11 mouse cellular contexts compared by ENCODE assay signal in the genomic region with DNA sequence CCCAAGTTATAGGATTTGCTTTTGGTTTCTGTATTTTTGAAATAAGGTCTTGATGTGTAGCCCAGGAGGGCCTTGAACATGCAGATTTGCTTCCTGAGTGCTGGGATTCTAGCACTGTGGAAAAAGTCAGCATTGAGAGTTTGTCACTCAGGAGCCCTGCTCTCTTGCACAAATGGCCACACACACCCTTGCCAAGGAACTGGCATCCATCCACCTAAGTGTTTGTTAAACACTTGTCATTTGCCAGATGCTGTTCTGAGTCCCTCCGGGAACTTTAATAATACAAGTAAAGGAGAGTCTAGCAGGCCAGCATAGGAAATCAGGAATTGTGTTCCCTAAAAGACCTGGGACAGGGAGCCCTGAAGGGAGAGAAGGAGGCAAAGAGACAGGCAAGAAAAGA. TPM values are rescaled to one million over a fixed set of nuclear protein-coding genes. Genes with fewer than 3 reads are reported as not detected.
DNase-seq lines count a peak whose midpoint lies in the region; ATAC-seq and TF ChIP-seq lines count a peak whose summit lies in the region.
"Had no signal": no experiment of that assay in that cellular context is flagged by ENCODE, and none has a peak within 500 bp of the region (broad histone marks: within the 10 kb centered on the region; RNA-seq: fewer than 3 reads in every experiment).

No protein-coding gene starts in this region.

- no peak overlapping the region for H3K9ac ChIP-seq in hindbrain, postnatal 0 days (replicated peaks; ENCODE audit: low read length)
- H3K9ac ChIP-seq in hindbrain, embryonic 14.5 days, result no peak overlapping the region
- no peak overlapping the region for H3K9ac ChIP-seq in embryonic facial prominence, embryonic 12.5 days
- 0 out of 2 replicates have a peak overlapping the region, but pooled peaks have one; percentile 74 for H3K9ac ChIP-seq in limb, embryonic 14.5 days (ENCODE audit: low read depth, low read length, severe bottlenecking)

- 40% methylated on average over 1 of the region's 1 CpGs for WGBS in hindbrain, postnatal 0 days
- 75% methylated on average over 1 of the region's 1 CpGs for WGBS in hindbrain, embryonic 14.5 days
- WGBS in embryonic facial prominence, embryonic 12.5 days, result 74% methylated on average over 1 of the region's 1 CpGs
- 72% methylated on average over 1 of the region's 1 CpGs for WGBS in limb, embryonic 14.5 days

- H3K4me2 ChIP-seq in hindbrain, postnatal 0 days (ENCODE audit: low read depth, low read length), result no peak overlapping the region
- no peak overlapping the region for H3K4me2 ChIP-seq in hindbrain, embryonic 14.5 days (replicated peaks)
- H3K4me2 ChIP-seq in embryonic facial prominence, embryonic 12.5 days (replicated peaks), result no peak overlapping the region
- no peak overlapping the region for H3K4me2 ChIP-seq in limb, embryonic 14.5 days (replicated peaks; ENCODE audit: low read depth, low read length, severe bottlenecking)

- ATAC-seq in hindbrain, postnatal 0 days, result no peak
- no peak for ATAC-seq in hindbrain, embryonic 14.5 days (ENCODE audit: low FRiP score)
- ATAC-seq in embryonic facial prominence, embryonic 12.5 days (ENCODE audit: insufficient number of reproducible peaks, insufficient read depth, low FRiP score, low TSS enrichment), result no peak
- no peak for ATAC-seq in limb, embryonic 14.5 days (ENCODE audit: low FRiP score, low read depth)

- peaks cover 13% of the 10 kb centered on the region for H3K4me1 ChIP-seq in hindbrain, postnatal 0 days (ENCODE audit: insufficient read depth, low read length)
- H3K4me1 ChIP-seq in hindbrain, embryonic 14.5 days (replicated peaks; ENCODE audit: control insufficient read depth, insufficient read depth, low read length), result peaks cover 14% of the 10 kb centered on the region
- peaks cover 23% of the 10 kb centered on the region for H3K4me1 ChIP-seq in embryonic facial prominence, embryonic 12.5 days
- H3K4me1 ChIP-seq in limb, embryonic 14.5 days (ENCODE audit: control insufficient read depth, insufficient read depth, low read length), result peaks cover 16% of the 10 kb centered on the region

- no peaks in the 10 kb centered on the region for H3K27me3 ChIP-seq in hindbrain, postnatal 0 days (ENCODE audit: insufficient read depth, low read length)
- H3K27me3 ChIP-seq in hindbrain, embryonic 14.5 days (ENCODE audit: control insufficient read depth, insufficient read depth, low read length), result no peaks in the 10 kb centered on the region
- no peaks in the 10 kb centered on the region for H3K27me3 ChIP-seq in embryonic facial prominence, embryonic 12.5 days
- no peaks in the 10 kb centered on the region for H3K27me3 ChIP-seq in limb, embryonic 14.5 days (ENCODE audit: control insufficient read depth, insufficient read depth, low read length)

- no peak overlapping the region for H3K27ac ChIP-seq in hindbrain, postnatal 0 days
- no peak overlapping the region for H3K27ac ChIP-seq in hindbrain, embryonic 14.5 days
- H3K27ac ChIP-seq in embryonic facial prominence, embryonic 12.5 days, result 0 out of 2 replicates have a peak overlapping the region, but pooled peaks have one; percentile 5
- H3K27ac ChIP-seq in limb, embryonic 14.5 days (replicated peaks; ENCODE audit: low read depth, low read length), result no peak overlapping the region

- no peaks in the 10 kb centered on the region; the same call in 1 of the 2 replicates for H3K36me3 ChIP-seq in hindbrain, postnatal 0 days (ENCODE audit: insufficient read depth, low read length)
- no peaks in the 10 kb centered on the region; the same call in 1 of the 2 replicates for H3K36me3 ChIP-seq in hindbrain, embryonic 14.5 days (replicated peaks; ENCODE audit: control insufficient read depth, insufficient read depth)
- H3K36me3 ChIP-seq in embryonic facial prominence, embryonic 12.5 days, result peaks cover 18% of the 10 kb centered on the region
- peaks cover 18% of the 10 kb centered on the region for H3K36me3 ChIP-seq in limb, embryonic 14.5 days (ENCODE audit: control insufficient read depth, insufficient read depth, low read length)

- H3K4me3 ChIP-seq in hindbrain, postnatal 0 days (ENCODE audit: low read length), result no peak overlapping the region
- no peak overlapping the region for H3K4me3 ChIP-seq in hindbrain, embryonic 14.5 days (replicated peaks; ENCODE audit: low read length)
- H3K4me3 ChIP-seq in embryonic facial prominence, embryonic 12.5 days, result no peak overlapping the region
- H3K4me3 ChIP-seq in limb, embryonic 14.5 days (replicated peaks; ENCODE audit: low read length), result no peak overlapping the region

- intact Hi-C loops in left cerebral cortex, postnatal 36 days (cut with DNase I), result no loop called here

- TF ChIP-seq POLR2A in limb, embryonic 14.5 days (IDR thresholded peaks at IDR 0.05; ENCODE audit: borderline replicate concordance, extremely low read depth, insufficient read depth, insufficient read length), result no peak

- no peak for TF ChIP-seq CTCF in hindbrain, postnatal 0 days (IDR thresholded peaks at IDR 0.05; ENCODE audit: low read depth)

- no peaks in the 10 kb centered on the region for H3K9me3 ChIP-seq in hindbrain, postnatal 0 days (ENCODE audit: low read length)
- no peaks in the 10 kb centered on the region for H3K9me3 ChIP-seq in hindbrain, embryonic 14.5 days (ENCODE audit: control insufficient read depth, low read length)
- H3K9me3 ChIP-seq in embryonic facial prominence, embryonic 12.5 days, result no peaks in the 10 kb centered on the region
- no peaks in the 10 kb centered on the region for H3K9me3 ChIP-seq in limb, embryonic 14.5 days (ENCODE audit: control insufficient read depth, low read length)

- DNase-seq in hindbrain, postnatal 0 days (ENCODE audit: low spot score), result peak; percentile 37
- DNase-seq in hindbrain, embryonic 14.5 days (ENCODE audit: low spot score), result no peak
- DNase-seq in limb, embryonic 14.5 days (ENCODE audit: low spot score), result no peak
- DNase-seq in lung, postnatal 36 days, result peak; percentile 91
- DNase-seq in urinary bladder, postnatal 36 days (ENCODE audit: low spot score in 2 of 2), result no peak
- no peak for DNase-seq in Muller cell, postnatal 12 days (ENCODE audit: inconsistent ontology term)
- no peak for DNase-seq in left cerebral cortex, postnatal 36 days (ENCODE audit: low spot score in 2 of 2)
- DNase-seq: layer of hippocampus, adult 9-11 months had no signal

RNA-seq across cellular contexts. Expression of gene Rnh1, which starts 3.4 kb away (rescaled TPM):
- 65.2 and 74.3 TPM in 2 replicates for total RNA-seq in hindbrain, postnatal 0 days (2014; rRNA removed)
- 55.3 and 55.7 TPM in 2 replicates for polyA plus RNA-seq in hindbrain, postnatal 0 days (2015; fragmentation: Nextera tagmentation; extraction: Ambion mirVana)
- polyA plus RNA-seq in hindbrain, embryonic 14.5 days (2014; fragmentation: Nextera tagmentation; extraction: Ambion mirVana), result 53.5 and 56.1 TPM in 2 replicates
- polyA plus RNA-seq in embryonic facial prominence, embryonic 12.5 days (2016; fragmentation: Nextera tagmentation; extraction: Ambion mirVana), result 87.9 and 88.1 TPM in 2 replicates
- 92.3 and 105 TPM in 2 replicates for polyA plus RNA-seq in limb, embryonic 14.5 days (2012; rRNA removed)
- 190 and 216 TPM in 2 replicates for polyA plus RNA-seq in limb, embryonic 14.5 days (2014; fragmentation: Nextera tagmentation; extraction: Ambion mirVana)
- total RNA-seq in left cerebral cortex, postnatal 36 days (2021), result 10 to 100 TPM; 33.6 to 36.2 TPM

RNA-seq across cellular contexts. Expression of gene Hras, which starts 24.5 kb away (rescaled TPM):
- 115 and 120 TPM in 2 replicates for total RNA-seq in hindbrain, postnatal 0 days (2014; rRNA removed)
- 189 and 204 TPM in 2 replicates for polyA plus RNA-seq in hindbrain, postnatal 0 days (2015; fragmentation: Nextera tagmentation; extraction: Ambion mirVana)
- polyA plus RNA-seq in hindbrain, embryonic 14.5 days (2014; fragmentation: Nextera tagmentation; extraction: Ambion mirVana), result 168 and 187 TPM in 2 replicates
- polyA plus RNA-seq in embryonic facial prominence, embryonic 12.5 days (2016; fragmentation: Nextera tagmentation; extraction: Ambion mirVana), result 91.0 and 111 TPM in 2 replicates
- polyA plus RNA-seq in limb, embryonic 14.5 days (2012; rRNA removed), result 111 and 112 TPM in 2 replicates
- 136 and 143 TPM in 2 replicates for polyA plus RNA-seq in limb, embryonic 14.5 days (2014; fragmentation: Nextera tagmentation; extraction: Ambion mirVana)
- total RNA-seq in left cerebral cortex, postnatal 36 days (2021), result 100 to 1,000 TPM; 256 to 304 TPM

RNA-seq across cellular contexts. Expression of gene Lrrc56, which starts 24.7 kb away (rescaled TPM):
- total RNA-seq in hindbrain, postnatal 0 days (2014; rRNA removed), result 9.5 and 19.7 TPM in 2 replicates
- polyA plus RNA-seq in hindbrain, postnatal 0 days (2015; fragmentation: Nextera tagmentation; extraction: Ambion mirVana), result 5.7 and 7.2 TPM in 2 replicates
- polyA plus RNA-seq in hindbrain, embryonic 14.5 days (2014; fragmentation: Nextera tagmentation; extraction: Ambion mirVana), result 6.6 and 7.6 TPM in 2 replicates
- 12.1 and 13.4 TPM in 2 replicates for polyA plus RNA-seq in embryonic facial prominence, embryonic 12.5 days (2016; fragmentation: Nextera tagmentation; extraction: Ambion mirVana)
- polyA plus RNA-seq in limb, embryonic 14.5 days (2012; rRNA removed), result 14.8 and 17.8 TPM in 2 replicates
- polyA plus RNA-seq in limb, embryonic 14.5 days (2014; fragmentation: Nextera tagmentation; extraction: Ambion mirVana), result 5.8 and 8.3 TPM in 2 replicates
- 1 to 10 TPM; 3.5 to 4.7 TPM for total RNA-seq in left cerebral cortex, postnatal 36 days (2021)

RNA-seq across cellular contexts. Expression of gene Lmntd2, which starts 44.6 kb away (rescaled TPM):
- 0.14 TPM in 1 of 2 replicates, not detected in the other for total RNA-seq in hindbrain, postnatal 0 days (2014; rRNA removed)
- 0.29 and 0.40 TPM in 2 replicates for polyA plus RNA-seq in hindbrain, postnatal 0 days (2015; fragmentation: Nextera tagmentation; extraction: Ambion mirVana)
- polyA plus RNA-seq in hindbrain, embryonic 14.5 days (2014; fragmentation: Nextera tagmentation; extraction: Ambion mirVana), result 0.20 and 0.66 TPM in 2 replicates
- 3.9 TPM in 2 replicates for polyA plus RNA-seq in embryonic facial prominence, embryonic 12.5 days (2016; fragmentation: Nextera tagmentation; extraction: Ambion mirVana)
- 6.6 and 6.9 TPM in 2 replicates for polyA plus RNA-seq in limb, embryonic 14.5 days (2012; rRNA removed)
- 0.95 and 1.7 TPM in 2 replicates for polyA plus RNA-seq in limb, embryonic 14.5 days (2014; fragmentation: Nextera tagmentation; extraction: Ambion mirVana)
- total RNA-seq in left cerebral cortex, postnatal 36 days (2021), result not detected
- total RNA-seq: gastrocnemius, postnatal 4 days; midbrain, postnatal 0 days had no signal

RNA-seq across cellular contexts. Expression of gene Rassf7, which starts 46.4 kb away (rescaled TPM):
- total RNA-seq in hindbrain, postnatal 0 days (2014; rRNA removed), result 24.5 and 35.7 TPM in 2 replicates
- 19.6 and 23.3 TPM in 2 replicates for polyA plus RNA-seq in hindbrain, postnatal 0 days (2015; fragmentation: Nextera tagmentation; extraction: Ambion mirVana)
- 20.2 and 23.5 TPM in 2 replicates for polyA plus RNA-seq in hindbrain, embryonic 14.5 days (2014; fragmentation: Nextera tagmentation; extraction: Ambion mirVana)
- 38.6 and 42.3 TPM in 2 replicates for polyA plus RNA-seq in embryonic facial prominence, embryonic 12.5 days (2016; fragmentation: Nextera tagmentation; extraction: Ambion mirVana)
- 40.0 and 44.8 TPM in 2 replicates for polyA plus RNA-seq in limb, embryonic 14.5 days (2012; rRNA removed)
- 30.9 and 31.7 TPM in 2 replicates for polyA plus RNA-seq in limb, embryonic 14.5 days (2014; fragmentation: Nextera tagmentation; extraction: Ambion mirVana)
- 1 to 10 TPM in 1 of 2 experiments, under 1 TPM in 1; 0.70 to 1.3 TPM for total RNA-seq in left cerebral cortex, postnatal 36 days (2021)

Comparison
In these comparisons a context has a peak if more than half of its experiments do, and no peak if none do; other contexts are left out.
1. DNase-seq: peak in hindbrain, postnatal 0 days (single experiment) and lung, postnatal 36 days (single experiment); none in hindbrain, embryonic 14.5 days (single experiment), limb, embryonic 14.5 days (single experiment), urinary bladder, postnatal 36 days (0 of 2), Muller cell, postnatal 12 days (single experiment) and left cerebral cortex, postnatal 36 days (0 of 2).